8 mouse cellular contexts compared by ENCODE assay signal in genomic region chr11:76655106-76655505, GRCm38 (mm10). TPM values are rescaled to one million over a fixed set of nuclear protein-coding genes. Genes with fewer than 3 reads are reported as not detected.
DNase-seq lines count a peak whose midpoint lies in the region; ATAC-seq lines count a peak whose summit lies in the region.

No protein-coding gene starts in this region.

- peak overlapping the region; percentile 34 for H3K4me3 ChIP-seq in heart, embryonic 16.5 days (ENCODE audit: low read length)

- H3K27ac ChIP-seq in heart, embryonic 16.5 days (ENCODE audit: low read length) = no peak overlapping the region

- H3K9ac ChIP-seq in heart, embryonic 16.5 days (ENCODE audit: low read length) = no peak overlapping the region

- peak overlapping the region; percentile 55 for H3K4me2 ChIP-seq in heart, embryonic 16.5 days (ENCODE audit: low read depth, low read length)

- WGBS in heart, embryonic 16.5 days = 6% methylated on average over 10 of the region's 10 CpGs

- H3K36me3 ChIP-seq in heart, embryonic 16.5 days (ENCODE audit: control insufficient read depth, insufficient read depth) = no peaks in the 10 kb centered on the region

- no peak for ATAC-seq in heart, embryonic 16.5 days (replicated peaks; ENCODE audit: extremely low read depth, insufficient read depth, low FRiP score)
- peak; percentile 42; the same call in 1 of the 2 replicates for ATAC-seq in megakaryocyte progenitor cell, adult 5-6 weeks (replicated peaks; ENCODE audit: poor library complexity)

- no peaks in the 10 kb centered on the region for H3K9me3 ChIP-seq in heart, embryonic 16.5 days (replicated peaks; ENCODE audit: control insufficient read depth, low read length)

- H3K4me1 ChIP-seq in heart, embryonic 16.5 days (ENCODE audit: control insufficient read depth, insufficient read depth, low read length) = no peaks in the 10 kb centered on the region

- H3K27me3 ChIP-seq in heart, embryonic 16.5 days (ENCODE audit: control insufficient read depth, insufficient read depth, low read length) = no peaks in the 10 kb centered on the region

- peak; percentile 65 for DNase-seq in cerebellum, adult 8-10 months
- no peak for DNase-seq in cerebellum, adult 11-12 months
- peak; percentile 59 for DNase-seq in A20 (ENCODE audit: low read depth, low spot score)
- peak; percentile 78 to 82 for DNase-seq in cerebellum, postnatal 10 days
- DNase-seq in kidney, postnatal 36 days = peak; percentile 53 to 75
- DNase-seq in thymus, postnatal 4 days = peak; percentile 54

RNA-seq across cellular contexts. Expression of gene Bhlha9, which starts 17.2 kb away (rescaled TPM):
- polyA plus RNA-seq in heart, embryonic 16.5 days (2015; fragmentation: Nextera tagmentation; extraction: Ambion mirVana) = 0.12 TPM in 1 of 2 replicates, not detected in the other
- total RNA-seq in megakaryocyte progenitor cell, adult 5-6 weeks (2015) = not detected in 2 replicates
- not detected in 2 replicates for total RNA-seq in megakaryocyte progenitor cell, adult 5-6 weeks (2017)

RNA-seq across cellular contexts. Expression of gene Trarg1, which starts 24.5 kb away (rescaled TPM):
- polyA plus RNA-seq in heart, embryonic 16.5 days (2015; fragmentation: Nextera tagmentation; extraction: Ambion mirVana) = 0.51 and 0.54 TPM in 2 replicates
- total RNA-seq in megakaryocyte progenitor cell, adult 5-6 weeks (2015) = not detected in 2 replicates
- total RNA-seq in megakaryocyte progenitor cell, adult 5-6 weeks (2017) = not detected in 2 replicates

RNA-seq across cellular contexts. Expression of gene Abr, which starts 33.0 kb away (rescaled TPM):
- polyA plus RNA-seq in heart, embryonic 16.5 days (2015; fragmentation: Nextera tagmentation; extraction: Ambion mirVana) = 21.0 and 22.9 TPM in 2 replicates
- 25.2 and 32.5 TPM in 2 replicates for total RNA-seq in megakaryocyte progenitor cell, adult 5-6 weeks (2015)
- 45.9 and 49.7 TPM in 2 replicates for total RNA-seq in megakaryocyte progenitor cell, adult 5-6 weeks (2017)
